Mouse (Mus musculus) ZHBTc4 (cell line): ENCODE measurements around the gene Ttll9.

Experiments
- DNase-seq: peaks from one replicate; pipeline ENCODE4 v3.0.0-alpha.2; 2011; ENCODE audit warnings: low read depth, low spot score

The Ttll9 gene

DNA sequence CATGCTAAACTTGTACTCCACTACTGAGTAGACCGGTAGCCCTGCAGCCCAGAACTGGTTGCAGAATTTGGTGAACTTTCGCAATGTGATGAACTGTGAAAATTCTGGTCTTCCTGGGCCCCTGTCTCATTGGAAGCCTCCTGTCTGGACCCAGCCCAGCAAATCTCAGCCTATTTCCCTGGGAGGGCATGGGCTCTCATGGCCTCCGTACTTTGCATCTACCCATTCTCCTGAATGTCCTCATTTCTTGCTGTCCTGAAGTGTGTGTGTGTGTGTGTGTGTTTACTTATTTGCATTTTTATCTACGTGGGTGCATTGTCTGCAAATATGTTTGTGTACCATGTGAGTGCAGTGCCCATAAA, 87.7 kb downstream of the Ttll9 start:
- no peak for DNase-seq

- no peak for DNase-seq
These were observed 88.8 kb downstream of the Ttll9 start for GRCm38 (mm10) chr2:153051095-153051494.

GRCm38 (mm10) chr2:153051537-153051936, 89.3 kb downstream of the Ttll9 start:
- no peak for DNase-seq

- DNase-seq, result peak; percentile 51
These were observed 90.5 kb downstream of the Ttll9 start for GRCm38 (mm10) chr2:153052700-153053351.

DNA sequence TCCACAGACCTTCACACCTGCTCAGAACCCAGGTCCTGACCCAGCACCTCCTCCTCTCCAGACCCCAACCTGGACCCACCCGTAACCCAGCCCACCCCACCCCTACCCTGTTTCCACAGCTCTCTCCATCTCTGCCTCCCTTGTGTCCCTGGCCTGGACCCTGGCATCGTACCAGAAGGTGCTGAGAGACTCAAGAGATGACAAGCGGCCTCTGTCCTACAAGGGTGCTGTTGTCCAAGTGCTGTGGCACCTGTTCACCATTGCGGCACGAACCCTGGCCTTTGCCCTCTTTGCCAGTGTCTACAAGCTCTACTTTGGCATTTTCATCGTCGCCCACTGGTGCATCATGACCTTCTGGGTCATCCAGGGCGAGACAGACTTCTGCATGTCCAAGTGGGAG, 91.6 kb downstream of the Ttll9 start:
- no peak for DNase-seq

DNA sequence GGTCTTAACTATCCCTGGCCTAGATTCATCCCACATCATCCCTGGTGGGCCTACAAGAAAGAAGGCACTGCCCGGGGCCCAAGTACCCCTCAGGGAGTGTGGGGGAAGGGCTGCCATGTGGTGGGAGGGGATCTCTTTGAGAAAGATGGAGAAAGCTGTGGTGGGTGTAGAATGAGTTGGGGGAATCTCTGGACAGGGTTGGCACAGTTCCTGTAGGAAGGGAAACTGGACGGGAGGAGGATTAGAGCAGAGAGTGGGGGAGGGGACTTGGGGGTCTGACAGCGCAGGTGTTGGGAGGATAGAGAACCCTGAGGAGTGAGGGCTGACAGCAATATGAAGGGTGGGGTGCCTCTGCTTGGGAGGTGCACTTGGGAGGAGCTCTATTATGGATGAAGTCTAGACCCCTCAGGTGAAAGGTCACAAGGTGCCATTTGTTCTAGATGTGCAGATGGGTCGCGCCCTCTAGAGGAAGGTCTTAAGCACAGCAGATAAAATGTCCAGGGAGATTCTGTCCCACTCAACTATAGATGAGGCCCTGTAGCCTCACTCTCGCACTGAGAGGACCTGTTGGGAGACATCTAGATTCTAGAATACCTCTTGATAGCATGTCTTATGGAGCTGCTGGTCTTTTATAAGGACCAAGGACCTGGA, 93.1 kb downstream of the Ttll9 start:
- peak; percentile 62 for DNase-seq
